Mouse (Mus musculus): ENCODE measurements at regions not wholly inside any gene's neighbourhood (a gene's known extent, or its start where the extent isn't known, plus 50 kb on each side); places are given as distances from the start of the nearest gene placed in this dataset.
A peak's percentile ranks its signal among the peaks of the same experiment; 100 is the strongest.
"Not testable (repeated sequence)": the region's sequence is repeated elsewhere in the genome, so short reads cannot be mapped to it uniquely, and the experiment has no call there.

DNA sequence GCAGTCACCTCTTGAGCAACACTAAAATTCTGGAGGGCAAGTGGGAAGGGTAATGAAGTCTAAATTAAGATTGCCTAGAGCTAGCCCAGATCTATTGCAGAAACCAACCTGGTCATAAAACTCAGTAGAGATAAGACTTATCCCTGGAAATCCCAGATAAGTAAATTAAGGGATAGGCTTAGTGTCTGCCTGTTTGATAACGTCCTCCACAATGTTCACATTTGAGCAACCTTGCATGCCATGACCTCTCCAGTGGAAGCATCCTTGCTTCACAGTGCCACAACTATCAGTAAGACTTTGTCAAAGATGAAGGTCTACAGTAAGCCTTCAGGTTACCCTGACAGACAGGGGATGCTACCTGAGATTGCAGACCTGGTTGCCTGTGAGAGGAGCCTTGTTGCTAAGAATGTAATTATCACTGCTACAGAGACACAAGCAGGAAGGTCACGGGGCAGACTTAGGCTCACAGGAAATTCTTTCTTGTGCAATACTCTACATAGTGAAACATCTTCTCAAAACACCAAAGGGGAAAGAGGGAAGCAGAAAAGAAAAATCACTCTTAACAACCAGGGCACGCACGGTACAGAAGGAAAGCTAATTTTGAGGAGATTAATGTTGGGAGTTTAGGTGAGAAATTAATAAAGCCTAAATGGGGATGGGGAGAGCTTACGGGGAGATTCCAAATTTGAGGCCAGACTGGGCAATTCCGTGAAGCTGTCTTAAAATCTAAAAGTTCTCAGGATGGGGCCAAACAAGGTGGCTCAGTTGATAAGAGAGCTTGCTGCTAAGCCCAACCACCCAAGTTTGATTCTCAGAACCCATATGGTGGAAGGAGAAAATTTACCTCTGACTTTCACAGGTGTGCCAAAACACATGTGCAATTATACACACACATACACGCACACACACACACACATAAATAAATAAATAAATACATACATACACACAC lies 56.9 kb upstream of the Prdm9 start:
- Histone ChIP-seq H3K4me1 (ENCODE audit: control insufficient read depth, insufficient read depth, low read length) (peaks cover 10% of the 10 kb centered on the region), H3K4me3 (ENCODE audit: insufficient read depth, low read length) (no peak overlapping the region), H3K27ac (ENCODE audit: insufficient read depth, low read depth, low read length) (peak overlapping the region; percentile 50)
- TF ChIP-seq POLR2A (IDR thresholded peaks at IDR 0.05; ENCODE audit: borderline replicate concordance, low read depth, low read length), result no peak
- no peak for TF ChIP-seq CTCF (IDR thresholded peaks at IDR 0.05; ENCODE audit: low read depth, low read length)

- Histone ChIP-seq H3K4me3 (ENCODE audit: insufficient read depth, low read length) (no peak overlapping the region), H3K4me1 (ENCODE audit: control insufficient read depth, insufficient read depth, low read length) (peaks cover 10% of the 10 kb centered on the region), H3K27ac (ENCODE audit: insufficient read depth, low read depth, low read length) (no peak overlapping the region)
- TF ChIP-seq CTCF (IDR thresholded peaks at IDR 0.05; ENCODE audit: low read depth, low read length) (no peak), POLR2A (IDR thresholded peaks at IDR 0.05; ENCODE audit: borderline replicate concordance, low read depth, low read length) (no peak)
These were observed 58.8 kb upstream of the Prdm9 start for GRCm38 (mm10) chr17:15622913-15623312.

DNA sequence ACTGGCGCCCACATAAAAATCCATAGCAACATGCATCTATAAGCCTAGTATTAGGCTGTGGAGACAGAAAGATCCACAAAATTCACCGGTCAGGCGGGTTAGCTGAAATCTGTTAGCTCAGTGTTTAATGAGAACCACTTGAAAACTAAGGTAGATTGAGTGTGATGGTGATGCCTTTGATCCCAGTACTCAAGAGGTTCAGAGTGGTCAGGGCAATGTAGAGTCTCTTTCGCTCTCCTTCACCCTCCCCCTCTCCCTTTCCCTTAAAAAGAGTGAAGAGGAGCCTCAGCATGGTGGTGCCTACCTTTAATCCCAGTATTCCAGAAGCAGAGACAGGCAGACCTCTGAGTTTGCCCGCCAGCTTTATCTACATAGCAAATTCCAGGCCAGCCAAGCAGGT lies 66.6 kb upstream of the Prdm9 start:
- no peaks in the 10 kb centered on the region for H3K4me1 ChIP-seq (ENCODE audit: control insufficient read depth, insufficient read depth, low read length)
- TF ChIP-seq CTCF (IDR thresholded peaks at IDR 0.05; ENCODE audit: low read depth, low read length) (no peak), POLR2A (IDR thresholded peaks at IDR 0.05; ENCODE audit: borderline replicate concordance, low read depth, low read length) (no peak)
- H3K4me3 ChIP-seq (ENCODE audit: insufficient read depth, low read length), result no peak overlapping the region
- H3K27ac ChIP-seq (ENCODE audit: insufficient read depth, low read depth, low read length), result no peak overlapping the region

- no peak overlapping the region for H3K4me3 ChIP-seq (ENCODE audit: insufficient read depth, low read length)
- TF ChIP-seq CTCF (IDR thresholded peaks at IDR 0.05; ENCODE audit: low read depth, low read length), result no peak
- TF ChIP-seq POLR2A (IDR thresholded peaks at IDR 0.05; ENCODE audit: borderline replicate concordance, low read depth, low read length), result no peak
- no peaks in the 10 kb centered on the region for H3K4me1 ChIP-seq (ENCODE audit: control insufficient read depth, insufficient read depth, low read length)
- no peak overlapping the region for H3K27ac ChIP-seq (ENCODE audit: insufficient read depth, low read depth, low read length)
These were observed 67.5 kb upstream of the Prdm9 start for GRCm38 (mm10) chr17:15631626-15632025.

DNA sequence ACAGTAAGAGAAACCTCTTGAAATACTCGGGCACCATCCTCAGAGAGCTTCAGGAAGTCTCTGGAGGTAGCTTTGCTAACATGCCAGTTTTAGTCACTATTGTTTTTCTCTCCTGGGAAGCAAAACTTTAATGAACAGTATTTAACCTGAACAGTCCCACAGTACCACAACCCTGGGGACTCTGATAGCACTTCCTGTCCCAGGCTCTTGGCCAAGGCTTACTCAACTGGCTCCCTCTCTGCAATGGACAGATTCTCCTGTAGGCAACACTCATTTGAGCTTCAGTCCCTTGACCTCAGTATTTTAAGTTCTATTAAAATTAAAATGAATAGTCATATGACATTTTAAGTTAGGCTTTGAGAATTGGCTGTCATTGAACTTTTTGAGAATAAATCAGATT lies 67.9 kb upstream of the Prdm9 start:
- Histone ChIP-seq H3K27ac (ENCODE audit: insufficient read depth, low read depth, low read length) (no peak overlapping the region), H3K4me1 (ENCODE audit: control insufficient read depth, insufficient read depth, low read length) (no peaks in the 10 kb centered on the region), H3K4me3 (ENCODE audit: insufficient read depth, low read length) (no peak overlapping the region)

GRCm38 (mm10) chr17:15639111-15639865 lies 65.5 kb upstream of the Chd1 start:
- H3K4me3 ChIP-seq (ENCODE audit: insufficient read depth, low read length); H3K27ac ChIP-seq (ENCODE audit: insufficient read depth, low read depth, low read length): not testable (repeated sequence)
- peaks cover 13% of the 10 kb centered on the region for H3K4me1 ChIP-seq (ENCODE audit: control insufficient read depth, insufficient read depth, low read length)

More for the DNA sequence above, 67.9 kb upstream of the Prdm9 start:
- no peak for TF ChIP-seq CTCF (IDR thresholded peaks at IDR 0.05; ENCODE audit: low read depth, low read length)
- TF ChIP-seq POLR2A (IDR thresholded peaks at IDR 0.05; ENCODE audit: borderline replicate concordance, low read depth, low read length), result no peak

GRCm38 (mm10) chr17:15640776-15641175 lies 64.0 kb upstream of the Chd1 start:
- Histone ChIP-seq H3K4me1 (ENCODE audit: control insufficient read depth, insufficient read depth, low read length) (peaks cover 13% of the 10 kb centered on the region), H3K4me3 (ENCODE audit: insufficient read depth, low read length) (no peak overlapping the region), H3K27ac (ENCODE audit: insufficient read depth, low read depth, low read length) (no peak overlapping the region)
- no peak for TF ChIP-seq POLR2A (IDR thresholded peaks at IDR 0.05; ENCODE audit: borderline replicate concordance, low read depth, low read length)
- no peak for TF ChIP-seq CTCF (IDR thresholded peaks at IDR 0.05; ENCODE audit: low read depth, low read length)

GRCm38 (mm10) chr17:15641764-15642163 lies 63.0 kb upstream of the Chd1 start:
- H3K27ac ChIP-seq (ENCODE audit: insufficient read depth, low read depth, low read length), result no peak overlapping the region
- TF ChIP-seq POLR2A (IDR thresholded peaks at IDR 0.05; ENCODE audit: borderline replicate concordance, low read depth, low read length), result no peak
- TF ChIP-seq CTCF (IDR thresholded peaks at IDR 0.05; ENCODE audit: low read depth, low read length), result no peak
- no peak overlapping the region for H3K4me3 ChIP-seq (ENCODE audit: insufficient read depth, low read length)
- peaks cover 13% of the 10 kb centered on the region for H3K4me1 ChIP-seq (ENCODE audit: control insufficient read depth, insufficient read depth, low read length)

- H3K4me3 ChIP-seq (ENCODE audit: insufficient read depth, low read length), result no peak overlapping the region
These were observed 58.0 kb upstream of the Chd1 start for GRCm38 (mm10) chr17:15646768-15647167.

More at GRCm38 (mm10) chr17:15646768-15647167, 58.0 kb upstream of the Chd1 start:
- no peak overlapping the region for H3K27ac ChIP-seq (ENCODE audit: insufficient read depth, low read depth, low read length)
- H3K4me1 ChIP-seq (ENCODE audit: control insufficient read depth, insufficient read depth, low read length), result peaks cover 8% of the 10 kb centered on the region
- no peak for TF ChIP-seq POLR2A (IDR thresholded peaks at IDR 0.05; ENCODE audit: borderline replicate concordance, low read depth, low read length)
- TF ChIP-seq CTCF (IDR thresholded peaks at IDR 0.05; ENCODE audit: low read depth, low read length), result no peak
